Mouse (Mus musculus) cerebellum, adult 2 months (tissue): ENCODE measurements around the gene Pik3ca.

Experiments used
- CTCF ChIP-seq: fragments of 200-500 bp; IDR thresholded peaks from 2 replicates; pipeline ENCODE4 v1.5.1; 2011; ENCODE audit warnings: low read depth, mild to moderate bottlenecking, control low read depth, low read length, moderate library complexity, borderline replicate concordance; ENCODE audit not compliant: insufficient read depth
- POLR2A ChIP-seq: fragments of 200-500 bp; IDR thresholded peaks from 2 replicates; pipeline ENCODE4 v1.6.1; 2011; ENCODE audit warnings: low read length, control low read depth, borderline replicate concordance; ENCODE audit not compliant: insufficient read depth

GRCm38 (mm10) chr3:32486543-32486942 is 89.1 kb downstream of the Pik3ca start:
- TF ChIP-seq POLR2A (no peak), CTCF (no peak)
